Comparison of ENCODE assay signal across 10 mouse cellular contexts in genomic region chr2:118656688-118657281, GRCm38 (mm10). TPM values are rescaled to one million over a fixed set of nuclear protein-coding genes. Genes with fewer than 3 reads are reported as not detected.
A peak's percentile ranks its signal among the peaks of the same experiment; 100 is the strongest.
DNase-seq lines count a peak whose midpoint lies in the region; ATAC-seq and TF ChIP-seq lines count a peak whose summit lies in the region.
"Had no signal": no experiment of that assay in that cellular context is flagged by ENCODE, and none has a peak within 500 bp of the region (broad histone marks: within the 10 kb centered on the region; RNA-seq: fewer than 3 reads in every experiment).

No protein-coding gene starts in this region.

- ATAC-seq in hindbrain, embryonic 15.5 days (ENCODE audit: low FRiP score, low read depth), result no peak
- peak; percentile 62 for ATAC-seq in midbrain, embryonic 13.5 days

- no peak overlapping the region for H3K4me2 ChIP-seq in hindbrain, embryonic 15.5 days
- H3K4me2 ChIP-seq in midbrain, embryonic 13.5 days (replicated peaks), result no peak overlapping the region

- H3K9ac ChIP-seq in hindbrain, embryonic 15.5 days, result no peak overlapping the region
- no peak overlapping the region for H3K9ac ChIP-seq in midbrain, embryonic 13.5 days (replicated peaks)

- no peak for TF ChIP-seq POLR2A in kidney, adult 2 months (IDR thresholded peaks at IDR 0.05; ENCODE audit: low read depth, low read length)

- WGBS in kidney, adult 2 months, result 36% methylated on average over 3 of the region's 3 CpGs
- 24% methylated on average over 3 of the region's 3 CpGs for WGBS in embryonic facial prominence, embryonic 10.5 days
- whole genome bisulfite sequencing in hindbrain, embryonic 15.5 days, result 24% methylated on average over 3 of the region's 3 CpGs
- 21% methylated on average over 3 of the region's 3 CpGs for WGBS in midbrain, embryonic 13.5 days

- 0 out of 2 replicates have a peak, but pooled peaks cover 8% of the 10 kb centered on the region for H3K4me1 ChIP-seq in kidney, adult 2 months (ENCODE audit: control insufficient read depth, insufficient read depth, low read length)
- peaks cover 34% of the 10 kb centered on the region for H3K4me1 ChIP-seq in embryonic facial prominence, embryonic 10.5 days
- H3K4me1 ChIP-seq in hindbrain, embryonic 15.5 days (replicated peaks), result peaks cover 23% of the 10 kb centered on the region
- H3K4me1 ChIP-seq in midbrain, embryonic 13.5 days (replicated peaks), result peaks cover 28% of the 10 kb centered on the region

- no peaks in the 10 kb centered on the region for H3K36me3 ChIP-seq in kidney, adult 2 months (ENCODE audit: control insufficient read depth, insufficient read depth, low read length)
- H3K36me3 ChIP-seq in embryonic facial prominence, embryonic 10.5 days (replicated peaks), result no peaks in the 10 kb centered on the region
- no peaks in the 10 kb centered on the region for H3K36me3 ChIP-seq in hindbrain, embryonic 15.5 days
- H3K36me3 ChIP-seq in midbrain, embryonic 13.5 days, result no peaks in the 10 kb centered on the region
- H3K36me3 ChIP-seq: G1E had no signal

- no peak overlapping the region for H3K4me3 ChIP-seq in kidney, adult 2 months (ENCODE audit: insufficient read depth, low read depth, low read length)
- no peak overlapping the region for H3K4me3 ChIP-seq in embryonic facial prominence, embryonic 10.5 days
- no peak overlapping the region for H3K4me3 ChIP-seq in hindbrain, embryonic 15.5 days
- H3K4me3 ChIP-seq in midbrain, embryonic 13.5 days (replicated peaks), result no peak overlapping the region
- H3K4me3 ChIP-seq: gastrocnemius, adult 2 months had no signal

- no peaks in the 10 kb centered on the region for H3K27me3 ChIP-seq in kidney, adult 2 months (replicated peaks; ENCODE audit: control insufficient read depth, insufficient read depth, low read length)
- H3K27me3 ChIP-seq in embryonic facial prominence, embryonic 10.5 days (replicated peaks; ENCODE audit: low read depth, poor library complexity, severe bottlenecking), result peaks cover 15% of the 10 kb centered on the region
- H3K27me3 ChIP-seq in hindbrain, embryonic 15.5 days, result no peaks in the 10 kb centered on the region
- H3K27me3 ChIP-seq in midbrain, embryonic 13.5 days, result 0 out of 2 replicates have a peak, but pooled peaks cover 4% of the 10 kb centered on the region

- peak; percentile 77 for DNase-seq in kidney, adult 2 months
- no peak for DNase-seq in kidney, adult 18-20 months
- DNase-seq in embryonic facial prominence, embryonic 10.5 days (ENCODE audit: low spot score), result no peak
- DNase-seq in spleen, postnatal 36 days (ENCODE audit: low spot score in 2 of 2), result no peak
- DNase-seq in layer of hippocampus, adult 18-20 months (ENCODE audit: low spot score in 2 of 2), result no peak
- DNase-seq in urinary bladder, adult 18-20 months (ENCODE audit: low spot score in 2 of 2), result no peak
- DNase-seq: gastrocnemius, adult 2 months had no signal

- H3K27ac ChIP-seq in kidney, adult 2 months (ENCODE audit: insufficient read depth, low read depth, low read length), result no peak overlapping the region
- peak overlapping the region; percentile 44; the same call in 1 of the 2 replicates for H3K27ac ChIP-seq in embryonic facial prominence, embryonic 10.5 days (replicated peaks)
- H3K27ac ChIP-seq in hindbrain, embryonic 15.5 days (replicated peaks), result peak overlapping the region; percentile 59; the same call in 1 of the 2 replicates
- H3K27ac ChIP-seq in midbrain, embryonic 13.5 days, result peak overlapping the region; percentile 65
- H3K27ac ChIP-seq: gastrocnemius, adult 2 months had no signal

- no peaks in the 10 kb centered on the region for H3K9me3 ChIP-seq in embryonic facial prominence, embryonic 10.5 days
- no peaks in the 10 kb centered on the region for H3K9me3 ChIP-seq in hindbrain, embryonic 15.5 days
- H3K9me3 ChIP-seq in midbrain, embryonic 13.5 days, result no peaks in the 10 kb centered on the region
- H3K9me3 ChIP-seq: G1E had no signal

- TF ChIP-seq CTCF in kidney, adult 2 months (conservative IDR thresholded peaks at IDR 0.05; ENCODE audit: insufficient read depth, insufficient read length, low read depth, low read length), result no peak

RNA-seq across cellular contexts. Expression of gene Pak6, which starts 6.3 kb away (rescaled TPM):
- 10.9 and 13.7 TPM in 2 replicates for polyA plus RNA-seq in kidney, adult 2 months (2012; rRNA removed)
- 0.45 and 0.72 TPM in 2 replicates for polyA plus RNA-seq in embryonic facial prominence, embryonic 10.5 days (2016; fragmentation: Nextera tagmentation; extraction: Ambion mirVana)
- polyA plus RNA-seq in hindbrain, embryonic 15.5 days (2015; fragmentation: Nextera tagmentation; extraction: Ambion mirVana), result 46.9 and 48.6 TPM in 2 replicates
- polyA plus RNA-seq in midbrain, embryonic 13.5 days (2015; fragmentation: Nextera tagmentation; extraction: Ambion mirVana), result 20.1 and 21.1 TPM in 2 replicates
- total RNA-seq in layer of hippocampus, adult 18-20 months (2021), result 10 to 100 TPM; 54.3 to 67.9 TPM
- total RNA-seq: gastrocnemius, adult 2 months had no signal

RNA-seq across cellular contexts. Expression of gene Ankrd63, which starts 47.0 kb away (rescaled TPM):
- polyA plus RNA-seq in kidney, adult 2 months (2012; rRNA removed), result 0.03 and 0.05 TPM in 2 replicates
- not detected in 2 replicates for polyA plus RNA-seq in embryonic facial prominence, embryonic 10.5 days (2016; fragmentation: Nextera tagmentation; extraction: Ambion mirVana)
- 0.05 TPM in 1 of 2 replicates, not detected in the other for polyA plus RNA-seq in hindbrain, embryonic 15.5 days (2015; fragmentation: Nextera tagmentation; extraction: Ambion mirVana)
- 0.04 TPM in 1 of 2 replicates, not detected in the other for polyA plus RNA-seq in midbrain, embryonic 13.5 days (2015; fragmentation: Nextera tagmentation; extraction: Ambion mirVana)
- total RNA-seq in layer of hippocampus, adult 18-20 months (2021), result 10 to 100 TPM; 18.1 to 18.6 TPM
- polyA plus RNA-seq: G1E had no signal

RNA-seq across cellular contexts. Expression of gene Bub1b, which starts 58.8 kb away (rescaled TPM):
- 0.68 and 0.72 TPM in 2 replicates for polyA plus RNA-seq in kidney, adult 2 months (2012; rRNA removed)
- polyA plus RNA-seq in embryonic facial prominence, embryonic 10.5 days (2016; fragmentation: Nextera tagmentation; extraction: Ambion mirVana), result 162 and 169 TPM in 2 replicates
- polyA plus RNA-seq in hindbrain, embryonic 15.5 days (2015; fragmentation: Nextera tagmentation; extraction: Ambion mirVana), result 15.3 and 19.0 TPM in 2 replicates
- polyA plus RNA-seq in midbrain, embryonic 13.5 days (2015; fragmentation: Nextera tagmentation; extraction: Ambion mirVana), result 37.4 and 38.0 TPM in 2 replicates
- total RNA-seq in layer of hippocampus, adult 18-20 months (2021), result 1 to 10 TPM; 2.4 TPM
